Mouse (Mus musculus) heart, postnatal 10 days (tissue): ENCODE measurements around the gene Hsph1. TPM values are rescaled to one million over a fixed set of nuclear protein-coding genes. Genes with fewer than 3 reads are reported as not detected.
A peak's percentile ranks its signal among the peaks of the same experiment; 100 is the strongest.

Experiments used
- DNase-seq, 2 experiments: peaks; one replicate each; pipeline ENCODE4 v3.0.0; 2021
- intact Hi-C: fragments of 180-260 bp; cut with DNase I; formaldehyde crosslinking; loops from one replicate; pipeline ENCODE4 v1.15.1; 2025
- total RNA-seq, 2 experiments: library from RNA; stranded (reverse); gene quantifications; 2 replicates each; pipeline ENCODE4 v1.2.3; 2021

Gene Hsph1
- total RNA-seq, 2 experiments from 2014 or later = 14.2 to 20.8 TPM

DNA sequence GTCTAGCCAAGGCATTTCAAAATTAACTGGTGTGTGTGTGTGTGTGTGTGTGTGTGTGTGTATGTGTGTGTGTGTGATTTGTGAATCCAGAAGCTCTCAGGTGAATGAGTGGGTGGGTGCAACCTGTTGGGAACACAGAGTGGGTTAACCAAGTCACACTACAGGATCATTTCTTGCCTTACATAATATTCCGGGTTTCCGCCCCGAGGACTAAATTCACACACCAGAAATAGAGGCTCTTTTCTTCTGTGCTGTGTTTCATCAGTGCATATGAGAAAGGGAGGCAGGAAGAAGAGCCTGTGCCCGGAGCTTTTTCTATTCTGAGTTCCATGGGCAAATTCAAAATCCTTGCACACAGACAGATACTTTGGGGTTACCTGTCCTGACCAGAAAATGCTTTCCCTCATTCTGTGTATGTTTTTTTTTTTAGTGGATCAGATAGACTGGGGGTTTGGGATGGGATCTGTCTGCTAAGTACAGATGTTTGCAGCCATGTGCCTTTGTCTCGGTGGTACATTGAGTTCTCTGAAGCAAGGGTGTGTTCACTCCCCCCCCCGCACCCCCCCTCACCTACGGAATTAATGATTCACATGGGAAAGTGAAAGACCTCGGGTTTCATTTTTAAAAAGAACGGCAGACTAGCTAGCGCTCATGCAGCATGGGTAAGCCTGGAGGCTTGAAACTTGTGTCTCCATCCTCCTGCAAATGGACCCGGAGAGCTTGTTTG, 6.8 kb upstream of the Hsph1 start:
- intact Hi-C loops = loop anchor here (10.0 kb wide), 1 partner anchor 212 kb away; no protein-coding TSS in a partner anchor
- DNase-seq = no peak

DNA sequence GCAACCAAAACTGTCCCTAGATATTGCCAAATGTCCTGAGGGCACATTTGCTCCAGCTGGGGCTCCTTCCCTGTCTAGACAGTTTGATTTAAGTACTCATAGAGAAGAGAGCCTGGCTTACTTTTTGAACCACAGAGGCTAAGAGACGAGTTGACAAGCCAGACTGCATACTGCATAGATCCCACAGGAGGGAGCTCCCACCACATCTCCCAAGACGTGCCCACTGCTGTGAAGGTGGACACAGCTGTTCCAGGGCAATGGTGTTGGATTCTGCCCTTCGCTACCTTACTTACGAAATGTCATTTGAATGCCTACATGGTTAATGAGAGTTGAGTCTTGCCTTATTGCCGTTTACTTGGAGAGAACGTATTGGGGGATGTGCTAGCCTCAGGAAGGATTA, 6.2 kb upstream of the Hsph1 start:
- no peak for DNase-seq
- intact Hi-C loops = loop anchor here (10.0 kb wide), 1 partner anchor 212 kb away; no protein-coding TSS in a partner anchor

DNA sequence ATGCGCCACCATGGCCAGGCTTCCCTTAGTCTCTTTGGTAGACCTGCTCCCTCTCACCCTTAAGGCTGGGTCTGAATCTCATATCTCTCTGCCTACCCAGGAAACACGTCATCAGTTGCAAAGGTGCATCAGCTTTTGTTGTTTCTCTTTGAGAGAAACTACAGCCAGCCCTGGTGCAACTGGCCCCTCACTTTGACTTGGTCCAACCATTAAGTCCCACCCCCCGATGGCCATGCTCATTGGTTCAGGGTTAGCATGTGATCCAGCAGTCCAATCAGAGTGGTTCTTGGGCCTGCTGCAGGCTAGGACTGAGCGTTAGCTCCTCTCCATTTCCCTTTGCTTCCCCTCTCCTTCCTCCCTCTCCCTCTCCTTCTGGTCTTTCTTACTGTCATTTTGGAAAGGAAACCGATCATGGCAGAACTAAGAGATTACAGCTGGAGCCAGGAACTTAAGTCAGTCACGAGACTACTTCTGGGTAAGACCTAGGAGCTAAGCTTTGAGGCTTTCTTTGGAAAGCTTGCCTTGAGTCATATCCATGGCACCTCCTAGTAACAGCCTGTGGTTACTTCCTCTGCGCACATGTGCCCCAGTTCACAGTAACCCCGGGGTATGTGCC, 5.2 kb upstream of the Hsph1 start:
- intact Hi-C loops = loop anchor here (10.0 kb wide), 1 partner anchor 213 kb away; no protein-coding TSS in a partner anchor
- no peak for DNase-seq

DNA sequence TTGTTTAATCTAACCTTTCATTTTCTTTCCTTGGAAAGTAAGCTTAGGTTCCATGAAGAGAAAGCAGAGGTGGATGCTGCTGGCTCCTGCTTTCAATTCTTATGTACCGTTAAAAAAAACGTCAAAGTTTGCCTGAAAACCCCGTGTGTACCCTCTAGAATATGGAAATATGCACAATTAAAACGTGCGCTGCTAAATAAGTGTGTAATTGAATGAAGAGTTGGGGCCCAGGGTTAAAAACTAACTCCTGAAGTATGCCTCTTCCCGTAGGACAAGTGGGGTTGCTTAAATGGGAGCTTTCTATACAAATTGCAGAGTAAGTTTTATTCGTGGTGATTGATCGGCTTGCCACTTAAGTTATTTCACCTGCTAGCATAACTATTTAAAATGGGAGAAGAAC, 1.1 kb upstream of the Hsph1 start:
- intact Hi-C loops = loop anchor here (5.0 kb wide), 1 partner anchor 40 kb away; the partner anchor contains the start of gene B3glct
- DNase-seq = no peak

DNA sequence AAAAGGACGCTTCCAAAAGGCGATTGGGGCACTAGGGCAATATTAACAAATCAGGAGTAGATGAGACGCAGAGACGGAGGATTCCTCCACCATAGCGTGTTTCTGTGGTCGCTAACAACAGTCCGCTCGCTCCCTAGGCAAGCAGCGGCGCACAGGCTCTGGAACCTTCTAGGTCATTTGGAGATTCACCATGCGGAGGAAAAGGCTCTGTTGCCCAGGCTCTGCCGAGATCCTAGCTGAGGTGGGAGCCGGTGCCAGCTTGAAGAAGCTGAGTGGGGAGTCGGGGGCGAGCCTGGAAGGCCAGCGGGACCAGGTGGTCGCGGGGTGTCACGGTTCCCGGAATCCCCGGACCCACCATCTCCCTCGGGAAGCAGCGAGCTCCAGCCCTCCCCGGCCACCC, 620 bp downstream of the Hsph1 start:
- no peak for DNase-seq
- intact Hi-C loops = loop anchor here (5.0 kb wide), 1 partner anchor 42 kb away; the partner anchor contains the start of gene B3glct

DNA sequence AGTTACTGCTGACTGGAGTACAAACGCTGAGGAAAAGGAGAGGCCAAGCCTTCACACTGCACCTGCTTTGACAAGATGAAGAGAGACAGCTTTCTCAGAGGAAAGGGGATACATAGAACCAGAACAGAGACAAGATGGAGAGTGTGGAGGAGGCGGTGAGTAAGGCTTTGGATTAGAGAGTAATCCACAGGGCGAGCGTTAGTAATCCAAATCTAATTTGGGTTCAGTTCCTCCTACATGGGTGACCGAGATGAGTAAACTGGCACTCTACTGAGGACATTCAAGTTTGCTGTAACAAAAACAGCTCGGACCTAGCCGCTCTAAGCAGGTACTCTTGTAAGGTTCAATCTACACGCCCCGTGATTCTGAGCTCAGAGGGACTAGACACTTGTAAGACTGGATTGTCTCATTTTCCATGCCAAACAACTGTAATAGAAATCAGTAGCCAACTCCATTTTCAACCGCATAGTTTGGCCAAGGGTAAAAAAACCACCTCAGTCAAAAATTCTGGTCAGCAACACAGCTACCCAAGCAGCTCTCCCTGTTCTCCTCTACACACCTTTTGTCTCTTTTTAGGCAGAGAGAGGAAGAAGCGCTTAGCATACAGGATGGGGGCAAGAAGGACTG, 1.7 kb downstream of the Hsph1 start:
- intact Hi-C loops = loop anchor here (5.0 kb wide), 1 partner anchor 43 kb away; the partner anchor contains the start of gene B3glct
- no peak for DNase-seq

DNA sequence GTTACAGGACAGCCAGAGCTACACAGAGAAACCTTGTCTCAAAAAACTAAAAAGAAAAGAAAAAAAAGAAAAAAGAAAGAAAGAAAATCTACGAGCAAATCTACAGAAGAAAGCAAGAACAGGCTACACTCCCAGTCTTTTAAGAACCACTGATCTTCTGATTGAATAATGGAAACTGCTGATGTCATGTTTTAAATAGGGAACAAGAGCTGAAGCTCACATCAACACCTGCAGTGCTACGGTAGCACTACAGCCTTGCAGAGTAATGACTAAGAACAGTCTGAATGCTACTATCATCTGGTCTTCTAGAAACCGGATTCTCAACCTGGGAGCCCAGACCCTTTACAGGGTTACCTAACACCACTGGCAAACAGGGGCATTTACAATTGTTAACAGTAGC, 10.6 kb downstream of the Hsph1 start:
- no peak for DNase-seq
- intact Hi-C loops = no loop called here

DNA sequence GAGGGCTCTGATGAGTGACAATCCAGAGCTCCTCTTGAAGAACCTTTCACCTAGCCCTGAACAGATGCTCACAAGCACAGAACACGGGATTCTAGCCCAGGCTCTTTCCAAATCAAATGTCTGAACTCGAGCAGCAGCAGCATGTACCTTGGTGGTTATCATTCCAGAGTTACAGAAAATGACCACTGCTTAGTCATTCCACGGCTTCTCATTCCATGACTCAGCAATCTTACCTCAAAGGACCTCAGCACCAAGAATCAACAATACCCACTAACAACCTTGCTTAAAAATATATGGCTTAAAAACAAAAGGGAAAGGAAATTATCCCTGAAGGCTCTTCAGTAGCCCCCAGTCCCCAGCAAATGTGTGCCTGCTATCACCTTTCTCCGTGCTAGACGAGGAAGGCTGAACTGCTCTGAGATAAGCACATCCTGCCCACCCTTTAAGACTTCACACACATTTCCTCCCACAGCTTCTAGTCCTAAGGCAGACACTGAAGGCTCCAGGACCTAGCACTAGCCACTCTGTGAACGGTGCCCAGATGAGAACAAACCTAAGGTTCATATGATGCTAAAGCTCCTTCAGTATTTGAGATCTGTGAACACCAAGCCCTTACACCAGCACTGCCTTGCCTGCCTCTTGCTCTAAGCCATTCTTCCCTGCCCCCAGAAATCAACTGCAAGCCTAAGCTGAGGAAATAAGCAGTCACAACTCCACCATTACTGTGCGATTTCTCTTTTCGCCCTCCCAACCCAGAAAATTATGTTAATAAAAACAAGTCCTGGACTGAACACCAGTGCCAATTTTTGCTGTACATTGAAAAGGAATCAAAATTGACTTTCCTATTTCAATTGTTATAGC, 12.1 kb downstream of the Hsph1 start:
- no peak for DNase-seq

DNA sequence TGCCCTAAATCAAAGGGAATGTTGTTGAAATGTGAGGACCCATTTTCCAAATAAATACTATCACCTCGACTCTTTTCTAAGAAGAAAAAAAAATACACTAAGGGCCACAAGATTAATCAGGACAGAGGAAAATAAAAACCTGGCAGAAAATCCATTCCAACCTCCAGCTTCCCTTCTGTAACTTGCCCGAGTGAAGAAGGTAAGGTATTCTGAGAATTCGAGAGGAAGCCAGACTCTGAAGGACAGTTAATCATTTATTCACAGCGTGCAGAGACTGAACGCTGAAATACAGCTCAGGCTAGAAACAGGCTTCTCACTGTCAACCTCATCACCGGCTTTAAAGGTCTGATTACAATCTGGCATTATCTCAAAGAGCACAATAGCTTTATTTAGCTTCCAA, 13.5 kb downstream of the Hsph1 start:
- no peak for DNase-seq
- intact Hi-C loops = no loop called here

More for the DNA sequence above, 12.1 kb downstream of the Hsph1 start:
- intact Hi-C loops = no loop called here

DNA sequence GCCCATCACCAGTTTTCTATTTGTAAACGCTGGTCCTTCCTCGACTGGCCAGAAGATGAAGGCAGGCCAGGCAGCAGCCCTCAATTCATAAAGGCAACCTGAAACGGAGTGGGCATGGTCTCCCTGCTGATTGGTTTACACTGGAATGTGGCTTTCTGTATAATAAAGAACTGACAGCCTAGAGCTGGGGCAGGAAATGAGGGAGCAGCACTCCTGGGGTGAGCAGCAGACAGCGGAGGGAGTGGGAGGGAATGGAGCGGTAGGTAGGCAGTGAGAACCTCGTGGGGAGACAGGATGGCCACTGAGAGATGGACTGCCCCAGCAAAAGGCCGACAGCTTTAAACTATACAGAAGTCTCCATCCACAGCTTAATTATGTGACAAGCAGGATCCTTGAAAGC, 14.0 kb downstream of the Hsph1 start:
- intact Hi-C loops = no loop called here
- DNase-seq = no peak

DNA sequence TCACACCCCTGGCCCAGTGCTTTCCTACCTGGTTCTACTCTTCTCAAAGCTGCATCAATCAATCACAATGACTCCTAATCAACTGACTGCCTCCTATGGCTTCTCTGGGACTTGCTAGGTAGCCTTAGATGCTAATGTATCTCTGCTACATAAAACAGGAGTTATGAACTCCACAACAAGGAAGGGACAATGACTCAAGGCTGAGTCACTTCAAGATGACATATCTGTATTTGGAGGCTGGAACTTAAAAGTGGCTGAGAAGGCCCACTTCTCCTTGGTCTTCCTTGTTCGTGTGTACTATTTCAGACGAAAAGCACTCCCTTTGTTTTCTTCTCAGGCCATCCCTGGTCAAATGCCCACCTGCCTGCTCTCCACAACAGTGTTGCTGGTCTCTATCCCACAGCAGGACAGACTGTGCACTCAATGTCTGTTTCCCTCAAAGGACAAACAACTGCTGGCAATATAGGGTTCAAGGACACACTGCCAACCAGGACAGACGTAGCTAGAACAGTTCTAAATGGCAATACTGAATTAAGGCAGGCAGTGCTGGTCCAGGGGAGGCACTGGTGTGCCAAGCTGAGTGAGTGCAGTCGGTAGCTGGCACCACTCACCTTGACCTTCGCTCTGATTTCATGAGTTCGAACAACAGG, 18.3 kb downstream of the Hsph1 start:
- no peak for DNase-seq
- intact Hi-C loops = no loop called here

DNA sequence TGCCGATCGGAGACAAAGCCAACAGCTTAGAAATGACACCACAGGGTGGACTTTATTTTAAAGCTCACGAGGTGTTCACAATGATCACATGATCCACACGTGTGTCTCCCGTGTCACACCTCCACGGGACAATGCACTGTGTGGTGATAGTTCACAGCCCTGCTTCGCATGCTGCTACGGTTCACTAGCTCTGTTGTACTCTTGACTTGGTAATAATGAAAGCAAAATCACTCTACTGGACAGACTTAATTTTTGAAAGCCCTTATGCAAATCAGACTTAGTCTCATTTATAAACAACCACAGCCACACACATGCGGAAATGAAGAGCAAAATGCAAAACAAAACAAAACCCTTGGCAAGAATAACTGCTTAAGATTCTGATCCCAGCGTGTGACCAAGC, 19.4 kb downstream of the Hsph1 start:
- intact Hi-C loops = no loop called here
- no peak for DNase-seq

DNA sequence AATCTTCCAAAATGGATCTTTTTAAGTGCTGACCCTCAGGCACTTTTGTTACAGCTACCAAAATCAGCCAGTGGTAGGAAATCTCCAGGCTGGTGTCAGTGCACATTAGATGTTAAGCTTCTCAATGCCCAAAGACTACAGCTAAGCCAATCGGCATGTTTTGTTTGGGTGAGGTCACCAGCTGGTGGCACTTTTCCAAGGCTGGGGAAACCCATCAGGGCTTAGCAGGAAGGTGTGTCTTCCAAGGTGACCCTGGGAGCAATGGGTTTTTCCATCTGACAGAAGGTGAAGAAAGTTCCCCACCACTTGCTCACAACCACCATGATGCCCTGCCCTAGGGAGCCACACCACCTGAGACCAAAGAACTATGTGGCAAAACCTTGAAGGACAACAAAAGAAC, 20.0 kb downstream of the Hsph1 start:
- DNase-seq = no peak
- intact Hi-C loops = no loop called here

DNA sequence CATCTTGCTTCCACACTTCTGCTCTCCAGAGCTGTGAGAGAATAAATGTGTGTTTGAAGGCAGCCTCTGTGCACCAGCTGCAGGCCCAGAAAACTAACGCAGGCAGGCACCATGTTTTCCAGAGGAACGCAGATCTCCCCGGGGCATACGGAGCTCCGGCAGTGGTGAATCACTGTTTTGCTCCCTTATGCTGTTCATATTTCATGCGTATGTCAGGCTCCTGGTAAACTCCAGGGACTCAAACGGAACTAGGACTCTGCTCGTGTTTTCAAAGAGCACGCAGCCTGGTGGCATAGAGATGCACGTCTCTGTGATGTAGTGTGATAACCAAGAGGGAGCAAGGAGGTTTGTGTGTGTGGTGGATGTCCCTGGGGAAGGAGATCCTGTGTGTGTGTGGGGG, 23.4 kb downstream of the Hsph1 start:
- intact Hi-C loops = no loop called here

DNA sequence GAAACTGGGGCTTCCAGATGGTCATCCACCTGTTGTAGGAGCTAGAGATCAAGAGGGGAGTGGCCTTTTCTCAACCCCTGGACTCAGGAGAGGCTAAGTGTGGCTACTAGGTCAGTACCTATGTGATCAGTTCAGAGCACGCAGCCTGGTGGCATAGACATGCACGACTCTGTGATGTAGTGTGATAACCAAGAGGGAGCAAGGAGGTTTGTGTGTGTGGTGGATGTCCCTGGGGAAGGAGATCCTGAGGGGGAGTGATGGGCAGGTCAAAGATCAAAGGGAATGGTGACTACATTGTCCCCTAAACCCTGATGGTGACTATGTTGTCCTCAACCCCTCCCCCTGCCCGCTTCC, 24.0 kb downstream of the Hsph1 start:
- intact Hi-C loops = no loop called here
- DNase-seq = no peak

More for the DNA sequence above, 23.4 kb downstream of the Hsph1 start:
- peak; percentile 11 to 24 for DNase-seq

DNA sequence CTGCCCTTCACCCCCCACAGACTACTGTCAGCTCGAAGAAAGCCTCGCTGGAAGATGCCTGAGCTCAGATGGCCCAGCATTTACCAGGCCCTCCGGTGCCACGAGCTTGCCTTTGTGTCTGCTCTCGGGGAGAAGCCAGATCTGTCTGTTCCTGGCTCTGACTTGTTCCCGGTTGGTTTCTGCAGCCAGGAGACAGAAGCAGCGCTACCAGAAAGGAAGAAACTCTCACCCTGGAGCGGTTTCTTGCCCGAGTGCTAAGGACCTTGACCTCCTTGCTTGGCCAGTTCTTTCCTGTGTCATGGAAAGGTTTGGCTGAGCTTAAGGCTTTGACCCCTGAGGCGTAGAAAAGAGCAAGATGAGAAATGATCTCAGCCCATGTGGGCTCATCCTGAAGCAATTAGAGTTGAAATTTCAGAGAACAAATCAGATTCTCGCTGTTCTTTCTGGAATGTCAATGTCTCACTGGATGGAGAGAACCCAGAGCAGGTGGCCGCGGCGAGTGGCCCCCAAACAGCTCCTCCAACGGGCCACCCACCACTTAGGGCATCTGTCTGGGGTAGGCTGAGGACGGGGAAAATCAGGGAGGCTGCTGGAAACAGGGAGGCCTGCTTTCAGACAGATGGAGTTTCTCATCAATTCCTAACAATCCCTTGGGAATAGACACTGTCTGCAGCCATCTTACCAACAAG, 24.6 kb downstream of the Hsph1 start:
- intact Hi-C loops = no loop called here

DNA sequence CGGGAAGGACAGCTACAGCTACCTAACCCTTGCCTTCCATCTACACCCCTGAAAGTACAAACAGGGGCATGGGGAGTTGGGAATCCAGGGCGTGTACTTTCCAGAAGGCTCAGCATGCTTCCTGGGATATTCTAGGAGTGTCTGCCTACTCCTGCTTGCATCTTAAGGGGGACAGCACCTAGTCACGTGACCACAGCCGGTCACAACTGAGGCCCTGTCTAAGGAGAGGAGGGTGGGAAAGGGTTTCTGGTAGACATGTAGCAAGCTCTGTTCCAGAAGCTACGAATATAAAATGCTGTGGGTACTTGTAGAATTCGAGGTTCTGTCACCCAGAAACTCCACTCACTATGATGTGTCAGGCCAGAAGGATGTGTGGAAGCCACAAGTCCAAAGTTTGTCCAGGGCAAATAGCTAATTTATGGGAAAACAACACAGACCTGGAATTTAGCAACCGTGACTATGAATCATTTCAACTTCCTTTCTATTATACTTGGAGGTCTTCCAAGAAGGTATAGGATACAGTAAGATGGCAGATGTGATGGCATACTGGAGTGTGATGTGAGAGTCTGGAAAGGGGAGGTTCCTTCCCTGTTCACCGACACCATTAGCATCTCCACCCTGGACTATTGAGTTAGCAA, 29.0 kb downstream of the Hsph1 start:
- intact Hi-C loops = no loop called here
- no peak for DNase-seq

More for the DNA sequence above, 24.6 kb downstream of the Hsph1 start:
- DNase-seq = peak in 1 of 2 experiments; percentile 14

DNA sequence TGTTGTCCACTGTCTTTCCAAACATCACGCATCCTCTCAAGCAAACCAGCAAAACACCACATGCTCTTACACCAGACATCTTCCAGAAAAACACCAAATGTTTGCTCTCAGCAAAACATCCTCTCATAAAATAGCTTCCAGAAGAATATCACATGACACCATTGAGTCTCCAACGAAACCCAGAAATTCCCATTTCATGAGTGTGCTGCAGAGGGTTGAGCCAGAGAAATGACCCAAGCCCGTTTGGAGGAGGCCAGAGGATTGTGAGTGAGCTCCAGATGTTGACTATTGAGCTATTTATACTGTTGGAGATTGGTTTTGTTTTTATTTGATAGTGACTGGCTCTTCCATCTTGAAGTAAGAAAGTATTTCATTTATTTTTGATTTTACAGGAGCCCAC, 32.9 kb downstream of the Hsph1 start:
- intact Hi-C loops = no loop called here
- peak; percentile 9 to 12 for DNase-seq

DNA sequence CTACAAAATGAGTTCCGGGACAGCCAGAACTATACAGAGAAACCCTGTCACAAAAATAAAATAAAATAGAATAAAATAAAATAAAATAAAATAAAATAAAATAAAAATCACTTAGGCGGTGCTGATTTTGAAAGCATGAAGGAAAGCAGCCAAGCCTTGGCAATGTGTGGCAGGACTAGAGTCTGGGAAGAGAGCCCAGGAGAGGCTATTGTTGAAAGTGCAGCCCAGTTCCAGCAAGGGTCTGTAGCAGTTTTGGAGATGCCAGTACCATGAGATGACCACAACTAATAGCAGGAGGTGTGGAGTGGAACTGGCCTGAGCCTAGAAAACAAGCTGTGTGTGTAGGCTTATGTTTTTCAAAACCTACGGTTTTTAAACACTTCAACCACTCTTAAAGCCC, 34.2 kb downstream of the Hsph1 start:
- no peak for DNase-seq
- intact Hi-C loops = no loop called here
